Mouse (Mus musculus): ENCODE results near the gene Atg4a-ps.

The Atg4a-ps gene

DNA sequence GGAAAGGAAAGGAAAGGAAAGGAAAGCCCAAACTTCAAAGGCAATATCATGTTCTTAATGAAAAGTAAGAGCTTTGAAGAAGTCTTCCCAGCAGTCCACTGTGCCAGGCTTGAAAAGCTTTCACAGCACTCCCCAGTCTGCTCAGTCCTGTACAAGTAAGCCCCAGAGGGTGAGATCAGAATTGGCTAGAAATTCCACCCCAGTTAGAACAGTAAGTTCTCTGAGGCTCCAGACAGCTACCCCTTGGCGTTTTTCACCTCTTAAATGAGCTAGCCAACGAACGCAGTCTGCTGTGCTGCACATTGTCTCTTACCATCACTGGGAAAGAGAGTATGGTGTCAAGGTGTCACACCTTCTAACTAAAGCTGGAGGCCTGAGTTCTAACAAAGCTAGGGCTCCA is 18.2 kb downstream of the Atg4a-ps start:
- no peak for DNase-seq (ENCODE audit: low spot score in 2 of 2)

DNA sequence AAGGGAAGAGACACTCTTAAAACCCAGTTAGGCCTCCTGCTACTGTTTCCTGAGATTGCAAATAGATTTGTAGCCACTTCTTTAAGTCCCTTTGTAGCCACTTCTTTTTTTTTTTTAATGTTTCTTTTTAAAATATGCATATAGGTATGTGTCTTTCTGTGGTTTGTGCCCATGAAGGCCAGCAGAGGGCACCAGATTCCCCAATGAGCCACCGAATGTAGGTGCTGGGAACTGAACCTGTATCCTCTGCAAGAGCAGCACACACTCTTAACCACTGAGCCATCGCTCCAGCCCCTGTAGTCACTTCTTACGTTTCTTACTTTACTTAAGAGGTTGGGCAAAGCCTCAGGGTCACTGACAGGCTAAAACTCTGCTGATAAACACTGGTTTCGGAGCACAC is 19.4 kb downstream of the Atg4a-ps start:
- no peak for DNase-seq (ENCODE audit: low spot score in 2 of 2)

DNA sequence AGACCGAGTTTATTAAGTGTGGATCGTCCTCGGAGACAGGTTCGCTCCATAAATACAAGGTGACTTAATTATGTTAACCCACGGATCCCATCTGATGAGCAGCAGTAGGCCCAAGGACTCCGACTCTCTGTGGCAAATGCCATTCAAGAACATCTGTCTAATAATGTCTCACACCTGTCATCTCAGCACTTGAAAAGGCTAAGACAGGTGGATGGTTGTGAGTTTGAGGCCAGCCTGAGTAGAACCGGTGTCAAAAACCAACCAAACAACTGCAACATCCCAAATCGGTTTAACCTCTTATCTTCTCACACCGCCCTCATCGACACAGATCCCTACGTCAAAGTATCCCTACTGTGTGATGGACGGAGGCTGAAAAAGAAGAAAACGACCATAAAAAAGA is 20.7 kb downstream of the Atg4a-ps start:
- no peak for DNase-seq (ENCODE audit: low spot score in 2 of 2)

DNA sequence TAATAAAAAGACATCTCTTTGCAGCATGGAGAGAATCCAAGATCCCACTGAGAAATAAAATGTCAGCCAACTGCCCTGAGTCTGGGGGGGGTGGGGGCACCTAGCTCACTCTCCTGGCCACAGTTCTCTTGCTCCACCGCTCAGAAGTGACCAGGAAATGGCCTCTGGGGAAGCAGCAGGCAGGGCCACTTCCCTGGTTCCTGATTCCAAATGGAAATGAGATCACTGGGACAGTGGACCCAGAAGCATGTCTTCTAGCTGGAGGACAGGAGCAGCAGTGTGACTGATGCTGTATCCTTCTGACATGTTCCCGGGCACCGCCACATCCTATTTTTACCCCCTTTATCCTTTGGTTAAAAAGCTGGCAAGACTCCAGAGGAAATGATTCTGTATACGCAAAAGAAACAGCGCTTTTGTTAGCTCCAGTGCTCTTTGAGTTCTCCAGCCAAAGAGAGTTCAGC is 21.2 kb downstream of the Atg4a-ps start:
- DNase-seq (ENCODE audit: low spot score in 2 of 2): no peak

DNA sequence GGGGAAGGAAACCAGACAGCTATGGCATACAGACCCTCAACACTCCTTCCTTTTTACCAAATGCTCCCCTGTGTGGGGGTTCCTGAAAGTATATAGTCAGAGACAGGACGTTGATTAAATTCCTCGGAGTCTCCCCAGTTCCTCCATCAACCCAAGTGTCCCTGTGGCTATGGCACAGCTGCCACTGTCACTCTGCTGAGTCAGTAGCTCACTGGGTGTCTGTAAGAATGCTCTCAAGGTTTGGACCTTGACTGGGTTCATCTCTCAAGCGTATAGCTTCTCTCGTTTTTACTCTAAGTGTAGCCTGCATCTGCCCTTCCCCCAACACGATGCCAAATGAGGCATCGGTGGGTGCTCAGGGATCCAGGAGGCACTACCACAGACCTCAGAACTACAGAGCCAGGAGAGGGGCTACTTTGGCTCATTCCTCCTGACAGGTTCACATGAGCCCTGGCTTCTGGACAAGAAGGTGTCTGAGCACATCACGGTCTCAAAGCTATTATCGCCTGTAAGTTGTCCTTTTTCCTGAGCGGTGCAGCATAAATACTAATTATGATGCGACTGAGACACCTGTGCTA is 21.9 kb downstream of the Atg4a-ps start:
- DNase-seq (ENCODE audit: low spot score in 2 of 2): no peak

DNA sequence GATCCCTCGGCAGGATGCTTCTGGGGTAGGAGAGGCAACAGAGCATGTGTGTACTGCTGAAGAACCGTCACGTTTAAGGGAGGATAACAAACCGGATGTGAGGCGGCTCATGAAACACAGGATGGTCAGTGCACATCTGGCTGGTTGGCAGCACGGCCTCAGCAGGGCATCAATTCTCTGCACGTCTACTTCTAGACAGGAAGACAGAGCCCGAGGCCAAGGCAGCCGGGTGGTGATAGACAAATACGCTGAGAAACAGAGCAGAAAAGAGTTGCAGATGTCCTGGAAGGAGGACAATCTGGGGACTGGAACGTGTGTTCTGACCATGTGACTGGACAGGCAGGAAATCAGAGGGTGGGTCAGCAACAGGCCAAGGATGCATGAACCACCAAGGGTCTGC is 25.8 kb downstream of the Atg4a-ps start:
- no peak for DNase-seq (ENCODE audit: low spot score in 2 of 2)

DNA sequence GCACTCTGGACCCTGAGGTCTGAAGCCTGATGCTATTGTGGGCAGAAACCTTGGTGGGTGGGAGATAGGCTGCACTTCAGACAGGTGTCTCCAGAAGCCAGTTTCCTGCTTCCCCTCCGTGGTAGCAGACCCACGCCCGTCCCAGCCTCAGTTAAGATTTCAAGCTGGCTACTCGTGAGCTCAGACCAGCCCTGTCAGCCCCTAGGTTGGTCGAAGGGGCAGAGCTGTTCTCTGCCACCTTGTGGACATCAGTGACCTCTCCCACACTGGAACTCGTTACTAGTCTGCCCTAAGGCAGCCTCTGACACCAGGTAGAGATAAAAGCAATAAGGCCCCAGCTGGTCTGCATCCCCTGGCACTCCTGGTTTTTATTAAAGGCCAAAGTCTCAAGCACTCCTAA is 28.9 kb downstream of the Atg4a-ps start:
- DNase-seq (ENCODE audit: low spot score in 2 of 2): no peak

DNA sequence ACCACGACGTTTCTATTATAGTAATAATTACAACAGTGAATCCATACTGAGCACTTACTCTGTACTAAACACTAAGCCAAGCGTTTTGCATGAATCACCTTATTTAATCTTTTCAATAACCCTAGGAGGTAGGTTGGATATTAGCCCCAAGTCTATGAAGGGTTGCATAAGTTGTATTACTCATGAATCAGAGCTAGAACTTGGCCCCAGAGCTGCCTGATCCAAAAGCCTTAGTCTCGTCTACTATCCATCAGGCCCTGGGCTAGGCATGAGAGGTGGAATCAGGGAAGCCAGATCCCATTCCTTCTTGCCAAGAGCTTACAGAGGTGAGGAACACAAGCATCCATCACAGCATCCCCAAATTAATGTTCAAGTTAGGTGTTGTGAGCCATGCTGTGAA is 30.2 kb downstream of the Atg4a-ps start:
- no peak for DNase-seq (ENCODE audit: low spot score in 2 of 2)

DNA sequence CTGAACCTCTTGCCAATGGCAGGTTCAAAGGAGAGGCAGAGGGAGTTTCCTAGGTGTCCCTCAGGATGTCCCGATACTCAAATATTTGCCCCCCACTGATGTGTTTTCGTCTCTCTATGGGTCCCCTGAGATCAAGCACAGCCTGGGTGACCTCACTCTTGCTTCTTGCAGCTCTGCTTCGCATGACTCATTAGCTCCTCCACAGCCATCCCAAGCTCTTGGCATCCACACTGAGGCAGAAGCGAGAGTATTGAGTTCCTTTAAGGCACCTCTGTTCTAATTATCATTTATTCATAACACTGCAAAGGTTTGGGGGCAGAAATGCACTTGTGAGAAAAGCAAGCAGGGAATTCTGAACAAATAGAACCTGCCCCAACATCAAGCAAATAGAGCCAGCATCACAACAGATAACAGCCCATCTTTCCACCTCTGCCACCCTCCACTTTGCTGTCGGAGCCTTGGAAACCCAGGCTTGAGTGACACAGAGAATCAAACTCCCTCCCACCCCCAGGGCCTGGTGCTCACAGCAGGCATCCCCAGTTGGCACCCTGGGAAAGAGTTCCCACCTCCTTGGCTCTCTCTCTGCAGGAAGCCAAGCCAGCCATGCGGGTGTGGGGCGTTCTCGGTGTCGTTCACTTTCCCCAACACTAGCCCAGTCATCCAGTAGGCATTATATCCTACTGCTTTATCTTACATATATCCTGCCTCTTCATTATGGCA is 33.1 kb downstream of the Atg4a-ps start:
- DNase-seq (ENCODE audit: low spot score in 2 of 2): no peak

DNA sequence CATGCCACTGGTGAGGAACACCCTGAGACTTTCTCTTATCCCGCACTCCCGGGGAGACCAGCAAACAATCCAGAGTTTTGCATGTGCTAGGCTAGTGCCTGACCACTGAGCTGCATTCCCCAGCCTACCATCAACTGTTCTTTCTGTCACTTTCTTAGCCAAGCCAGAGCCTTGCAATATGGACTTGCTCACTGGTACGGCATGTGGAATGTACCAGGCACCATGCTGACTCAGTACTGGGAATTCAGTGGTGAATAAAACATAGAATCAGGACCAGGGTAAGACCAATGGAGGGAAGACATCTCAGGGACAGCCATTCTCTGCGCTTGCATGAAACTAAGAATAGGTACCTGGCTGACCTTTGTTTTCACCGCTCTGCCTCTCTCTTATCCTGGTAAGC is 35.6 kb downstream of the Atg4a-ps start:
- DNase-seq (ENCODE audit: low spot score in 2 of 2): no peak

DNA sequence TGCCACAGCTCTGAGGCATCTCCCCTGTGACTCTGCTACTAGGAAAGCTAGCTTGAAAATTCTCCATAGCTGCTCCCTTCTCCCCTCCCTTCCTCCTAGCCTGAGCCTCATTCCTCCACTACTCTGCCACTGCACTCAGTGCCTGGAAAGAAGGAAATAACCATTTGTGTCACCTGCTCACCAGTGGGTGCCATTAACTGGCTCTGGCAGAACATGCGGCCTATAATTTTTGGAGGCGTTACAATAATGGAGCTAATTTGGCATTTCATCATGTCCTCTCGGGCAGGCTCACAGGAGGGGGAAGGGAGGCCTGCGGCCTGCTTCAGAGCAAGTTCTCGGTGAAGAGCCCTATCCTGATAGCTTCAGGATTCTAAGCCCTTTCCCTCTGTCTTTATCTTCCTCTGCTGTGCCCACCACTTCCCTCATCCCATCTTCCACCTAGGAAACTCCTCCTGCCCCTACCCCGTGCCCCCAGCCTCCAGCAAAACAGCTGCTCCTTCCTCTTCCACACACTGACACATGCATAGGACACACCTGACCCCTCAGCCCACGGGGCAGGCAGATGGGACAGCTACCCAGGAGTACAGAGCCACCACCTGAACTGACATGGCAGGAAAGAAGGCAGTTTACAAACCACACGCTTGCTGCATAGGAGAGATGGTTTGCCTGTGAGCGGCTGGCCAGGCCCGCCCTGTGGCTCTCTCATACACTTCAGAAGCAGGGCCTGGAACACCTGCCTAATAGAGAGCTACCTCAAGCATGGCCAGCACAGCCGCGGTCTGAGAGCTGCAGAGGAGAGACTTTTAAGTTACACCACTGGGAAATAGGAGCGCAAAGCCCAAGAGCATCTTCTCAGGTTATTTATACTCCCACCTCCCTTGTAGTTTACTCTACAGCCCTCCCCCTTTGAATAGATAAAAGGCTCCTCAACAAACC is 38.9 kb downstream of the Atg4a-ps start:
- no peak for DNase-seq (ENCODE audit: low spot score in 2 of 2)

DNA sequence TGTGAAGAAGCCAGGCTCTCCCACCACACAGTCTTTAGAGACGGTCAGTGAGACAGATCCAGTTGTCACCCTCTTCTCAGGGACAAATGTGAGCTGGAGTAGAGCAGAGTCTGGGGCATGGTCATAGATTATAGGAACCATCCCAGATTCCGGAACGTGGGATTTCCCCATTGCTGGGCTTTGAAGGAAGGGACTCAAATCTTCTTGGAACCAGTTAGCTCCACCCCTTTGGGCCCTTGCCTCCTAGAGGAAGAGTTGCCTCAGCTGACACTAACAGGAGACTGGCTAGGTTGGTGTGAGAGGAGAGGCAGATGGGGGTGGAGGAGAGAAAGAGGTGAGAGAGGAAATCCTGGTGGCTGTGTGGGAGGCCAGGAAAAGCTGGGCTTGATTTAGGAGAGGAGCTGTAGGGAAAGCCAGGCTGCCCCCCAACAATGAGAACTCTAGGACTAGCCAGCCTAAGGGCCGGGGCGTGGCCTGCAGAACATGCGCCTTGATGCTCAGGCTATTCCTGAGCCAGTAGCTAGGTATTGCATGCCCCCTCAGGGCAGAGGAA is 39.7 kb downstream of the Atg4a-ps start:
- DNase-seq (ENCODE audit: low spot score in 2 of 2): no peak

DNA sequence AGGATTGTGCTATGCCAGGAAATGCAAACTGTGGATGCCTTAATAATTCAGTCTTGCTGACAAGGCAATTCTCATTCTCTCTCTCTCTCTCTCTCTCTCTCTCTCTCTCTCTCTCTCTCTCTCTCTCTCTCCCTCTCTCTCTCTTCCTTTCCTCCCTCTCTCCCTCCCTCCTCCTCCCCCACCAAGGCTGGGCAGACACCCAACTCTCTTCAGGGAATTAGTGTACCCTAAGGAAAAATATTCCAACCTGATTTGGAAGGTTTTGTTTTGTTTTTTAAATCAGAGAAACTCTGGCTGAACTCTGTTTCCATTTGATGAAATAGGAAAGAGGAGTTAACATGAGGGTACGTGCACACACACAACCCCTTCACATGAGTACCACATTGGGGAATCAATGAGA is 44.3 kb downstream of the Atg4a-ps start:
- DNase-seq (ENCODE audit: low spot score in 2 of 2): no peak

DNA sequence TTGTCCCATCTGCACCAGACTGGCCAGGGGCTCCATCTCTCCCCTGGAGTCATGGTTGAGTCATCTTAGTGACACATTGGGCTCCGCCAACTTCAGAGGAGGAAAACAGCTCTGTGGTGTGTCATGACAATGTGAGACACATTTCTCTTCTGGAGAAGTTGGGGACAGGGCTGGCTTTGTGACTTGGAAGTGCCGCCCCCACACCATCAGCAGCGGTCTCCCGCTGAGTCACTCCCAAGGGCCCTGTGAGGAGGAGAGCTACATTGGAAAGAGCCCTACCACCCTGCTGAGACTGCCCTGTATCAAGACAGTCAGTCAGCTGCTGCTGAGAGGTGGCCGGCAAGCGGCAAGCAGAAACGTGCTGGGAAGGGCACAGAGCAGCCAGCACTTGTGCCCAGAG is 44.9 kb downstream of the Atg4a-ps start:
- DNase-seq (ENCODE audit: low spot score in 2 of 2): no peak

DNA sequence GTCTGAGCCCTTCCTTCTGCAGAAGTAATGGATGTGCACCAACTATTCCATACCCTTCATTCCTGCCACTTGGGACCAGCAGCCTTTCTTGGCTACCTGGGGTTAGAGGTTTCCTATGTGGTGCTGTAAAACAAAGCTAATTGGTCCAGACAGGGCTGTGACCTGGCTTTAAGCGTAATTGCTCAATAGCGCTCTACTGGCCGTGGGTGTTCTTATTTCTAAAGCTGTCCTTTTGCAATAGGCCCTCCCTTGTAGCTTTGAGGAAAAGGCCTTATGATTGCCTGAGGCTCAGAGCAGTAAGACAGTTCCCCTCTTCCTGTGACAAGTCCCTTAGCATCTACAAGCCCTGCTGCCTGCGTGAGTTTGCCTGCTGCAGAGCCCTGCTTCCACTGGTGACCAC is 48.3 kb downstream of the Atg4a-ps start:
- DNase-seq (ENCODE audit: low spot score in 2 of 2): no peak

DNA sequence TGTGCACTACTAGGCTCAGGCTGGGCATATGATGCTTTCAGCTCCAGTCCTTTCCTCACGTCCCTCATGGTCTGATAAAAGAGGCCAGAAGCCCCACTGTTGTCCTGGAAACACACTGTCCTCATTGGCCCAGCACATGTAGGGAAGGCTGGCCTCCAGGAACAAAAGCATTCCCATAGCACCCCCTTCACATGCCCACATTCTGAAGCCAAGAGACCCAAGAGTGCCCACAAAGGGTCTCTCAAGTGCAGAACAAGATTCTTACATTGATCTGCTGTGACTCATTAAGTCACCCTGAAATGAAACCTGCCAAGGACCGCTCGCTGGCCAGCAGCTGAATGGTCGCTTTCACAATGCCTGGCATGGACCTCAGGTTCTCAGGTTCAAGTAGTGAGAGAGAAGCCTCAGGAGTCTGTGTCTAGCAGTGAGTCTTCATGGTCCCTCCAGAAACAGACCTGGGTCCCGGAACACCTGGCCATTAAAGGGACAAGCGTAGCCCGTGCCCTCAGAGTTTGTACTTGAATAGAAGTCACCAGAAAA is 50.5 kb downstream of the Atg4a-ps start:
- no peak for DNase-seq (ENCODE audit: low spot score in 2 of 2)
